Mouse (Mus musculus) brain, embryonic 14.5 days (tissue): Measurements from ENCODE around the gene Zcwpw1. TPM values are rescaled to one million over a fixed set of nuclear protein-coding genes. Genes with fewer than 3 reads are reported as not detected.
"Not testable (repeated sequence)": the region's sequence is repeated elsewhere in the genome, so short reads cannot be mapped to it uniquely, and the experiment has no call there.

Experiments used
- DNase-seq: peaks from one replicate; pipeline ENCODE4 v3.0.0-alpha.2; 2011; ENCODE audit warnings: low read depth
- CTCF ChIP-seq: fragments of 200-500 bp; IDR thresholded peaks from 2 replicates; pipeline ENCODE4 v1.5.1; 2012; ENCODE audit warnings: inconsistent platforms, mild to moderate bottlenecking, moderate library complexity, borderline replicate concordance; ENCODE audit not compliant: insufficient read depth, insufficient read length; ENCODE audit errors: extremely low read depth
- POLR2A ChIP-seq: fragments of 200-500 bp; IDR thresholded peaks from 2 replicates; pipeline ENCODE4 v1.6.1; 2012; ENCODE audit warnings: mild to moderate bottlenecking, inconsistent platforms, borderline replicate concordance; ENCODE audit not compliant: poor library complexity, insufficient read depth, insufficient read length, severe bottlenecking; ENCODE audit errors: extremely low read depth
- polyA plus RNA-seq: library from polyadenylated mRNA; depleted of rRNA; stranded (reverse); fragments of >200 nt; gene quantifications from 2 replicates; pipeline ENCODE4 v1.2.3, GENCODE M21; 2012; rRNA removed

Zcwpw1 gene
- polyA plus RNA-seq, 1 experiment = 8.2 TPM

GRCm38 (mm10) chr5:137831506-137831905 is 43.9 kb downstream of the Zcwpw1 start:
- TF ChIP-seq POLR2A = no peak
- TF ChIP-seq CTCF = no peak
- DNase-seq = no peak

- DNase-seq = no peak
- TF ChIP-seq CTCF (no peak), POLR2A (no peak)
Measured at GRCm38 (mm10) chr5:137833500-137833899, 45.9 kb downstream of the Zcwpw1 start.

- DNase-seq = not testable (repeated sequence)
Measured at GRCm38 (mm10) chr5:137835966-137836520, 48.4 kb downstream of the Zcwpw1 start, which contains the start of gene Pilra. Pilra (minus strand) TSS chr5:137836281.

- TF ChIP-seq POLR2A (no peak), CTCF (no peak)
- DNase-seq = no peak
Measured at GRCm38 (mm10) chr5:137836611-137837010, 49.0 kb downstream of the Zcwpw1 start.

- not testable (repeated sequence) for DNase-seq
Measured at GRCm38 (mm10) chr5:137837110-137837509, 49.5 kb downstream of the Zcwpw1 start.

GRCm38 (mm10) chr5:137850313-137850712 is 62.7 kb downstream of the Zcwpw1 start:
- DNase-seq = not testable (repeated sequence)

GRCm38 (mm10) chr5:137854907-137855306 is 67.3 kb downstream of the Zcwpw1 start:
- not testable (repeated sequence) for DNase-seq

GRCm38 (mm10) chr5:137856870-137857269 is 69.3 kb downstream of the Zcwpw1 start:
- DNase-seq = not testable (repeated sequence)

- not testable (repeated sequence) for DNase-seq
Measured at GRCm38 (mm10) chr5:137857960-137858710, 70.5 kb downstream of the Zcwpw1 start, which contains the start of gene Pilrb1. Pilrb1 (minus strand) TSS chr5:137858106.

GRCm38 (mm10) chr5:137864008-137864407 is 76.4 kb downstream of the Zcwpw1 start:
- not testable (repeated sequence) for DNase-seq

GRCm38 (mm10) chr5:137868600-137868999 is 81.0 kb downstream of the Zcwpw1 start:
- DNase-seq = not testable (repeated sequence)

- not testable (repeated sequence) for DNase-seq
Measured at GRCm38 (mm10) chr5:137871644-137872380, 84.2 kb downstream of the Zcwpw1 start, which contains the start of gene Pilrb2. Pilrb2 (minus strand) TSS chr5:137871815.

Other genes with a start within 250 kb of the Zcwpw1 start
- 298 and 316 TPM in 2 replicates for gene Actl6b, start 234.3 kb upstream of the Zcwpw1 start, polyA plus RNA-seq
- gene Tfr2, start 218.0 kb upstream of the Zcwpw1 start, polyA plus RNA-seq = 9.4 and 13.5 TPM in 2 replicates
- gene Mospd3, start 186.7 kb upstream of the Zcwpw1 start, polyA plus RNA-seq = 88.2 and 103 TPM in 2 replicates
- 14.5 and 30.4 TPM in 2 replicates for gene Pcolce, start 174.0 kb upstream of the Zcwpw1 start, polyA plus RNA-seq
- 0.23 and 0.25 TPM in 2 replicates for gene Fbxo24, start 158.8 kb upstream of the Zcwpw1 start, polyA plus RNA-seq
- gene Lrch4, start 158.7 kb upstream of the Zcwpw1 start, polyA plus RNA-seq = 16.9 and 18.8 TPM in 2 replicates
- 14.8 and 14.9 TPM in 2 replicates for gene Gm20605, start 158.6 kb upstream of the Zcwpw1 start, polyA plus RNA-seq
- gene Sap25, start 146.5 kb upstream of the Zcwpw1 start, polyA plus RNA-seq = 31.0 and 37.8 TPM in 2 replicates
- 0.06 TPM in 1 of 2 replicates, not detected in the other for gene Irs3, start 142.1 kb upstream of the Zcwpw1 start, polyA plus RNA-seq
- gene Agfg2, start 103.1 kb upstream of the Zcwpw1 start, polyA plus RNA-seq = 17.8 and 23.8 TPM in 2 replicates
- 208 and 219 TPM in 2 replicates for gene Nyap1, start 46.2 kb upstream of the Zcwpw1 start, polyA plus RNA-seq
- gene Tsc22d4, start 42.1 kb upstream of the Zcwpw1 start, polyA plus RNA-seq = 51.8 and 53.7 TPM in 2 replicates
- gene Ppp1r35, start 8.9 kb upstream of the Zcwpw1 start, polyA plus RNA-seq = 47.7 and 81.6 TPM in 2 replicates
- 35.7 and 38.5 TPM in 2 replicates for gene Mepce, start 143 bp upstream of the Zcwpw1 start, polyA plus RNA-seq
- 0.12 and 0.42 TPM in 2 replicates for gene Pilra, start 48.5 kb downstream of the Zcwpw1 start, polyA plus RNA-seq
- 0.16 TPM in 1 of 2 replicates, not detected in the other for gene Pilrb1, start 70.3 kb downstream of the Zcwpw1 start, polyA plus RNA-seq
- gene Pilrb2, start 84.0 kb downstream of the Zcwpw1 start, polyA plus RNA-seq = 0.08 TPM in 1 of 2 replicates, not detected in the other
- not detected in 2 replicates for gene Cyp3a13, start 133.8 kb downstream of the Zcwpw1 start, polyA plus RNA-seq
- 0.39 and 0.82 TPM in 2 replicates for gene Gjc3, start 175.3 kb downstream of the Zcwpw1 start, polyA plus RNA-seq
- 0.08 TPM in 1 of 2 replicates, not detected in the other for gene Azgp1, start 193.7 kb downstream of the Zcwpw1 start, polyA plus RNA-seq
- gene Smok3a, start 233.5 kb downstream of the Zcwpw1 start, polyA plus RNA-seq = not detected in 2 replicates
- gene Smok3b, start 233.6 kb downstream of the Zcwpw1 start, polyA plus RNA-seq = not detected in 2 replicates